Mouse (Mus musculus) heart, adult 2 months (tissue): Measurements from ENCODE around the gene Lin52. TPM values are rescaled to one million over a fixed set of nuclear protein-coding genes. Genes with fewer than 3 reads are reported as not detected.

Experiments
- DNase-seq, 2 experiments: peaks; one replicate each; pipeline ENCODE4 v3.0.0; 2021
- H3K27ac ChIP-seq: fragments of 200-600 bp; 2 replicates; pipeline ENCODE4 v1.8.1; 2022
- H3K27me3 ChIP-seq: fragments of 200-500 bp; 2 replicates; pipeline ENCODE4 v1.6.1; 2012; ENCODE audit warnings: mild to moderate bottlenecking, low read length, inconsistent platforms, mixed read lengths; ENCODE audit not compliant: control insufficient read depth, insufficient read depth
- H3K36me3 ChIP-seq: fragments of 200-500 bp; 2 replicates; pipeline ENCODE4 v1.6.1; 2012; ENCODE audit warnings: low read length, inconsistent platforms; ENCODE audit not compliant: control insufficient read depth, insufficient read depth
- H3K4me1 ChIP-seq: fragments of 200-500 bp; 2 replicates; pipeline ENCODE4 v1.6.1; 2011; ENCODE audit warnings: low read length; ENCODE audit not compliant: control insufficient read depth, insufficient read depth
- H3K4me3 ChIP-seq: fragments of 200-600 bp; 2 replicates; pipeline ENCODE4 v1.8.1; 2022
- H3K79me2 ChIP-seq: fragments of 200-500 bp; replicated peaks from 2 replicates; pipeline ENCODE4 v1.6.1; 2012; ENCODE audit warnings: mild to moderate bottlenecking, inconsistent platforms, low read length, moderate library complexity, mixed read lengths; ENCODE audit not compliant: control insufficient read depth, insufficient read depth
- H3K9ac ChIP-seq: fragments of 200-500 bp; 2 replicates; pipeline ENCODE4 v1.6.1; 2012; ENCODE audit warnings: low read depth, mild to moderate bottlenecking, control low read depth, inconsistent platforms, low read length, mixed read lengths
- CTCF ChIP-seq: fragments of 200-600 bp; IDR thresholded peaks from 2 replicates; pipeline ENCODE4 v1.8.1; 2022; ENCODE audit warnings: antibody characterized with exemption, mild to moderate bottlenecking, moderate library complexity
- EP300 ChIP-seq: fragments of 200-500 bp; IDR thresholded peaks from 2 replicates; pipeline ENCODE4 v1.6.1; 2011; ENCODE audit warnings: low read depth, low read length, control low read depth; ENCODE audit not compliant: insufficient read depth
- POLR2A ChIP-seq: fragments of 200-500 bp; IDR thresholded peaks from 2 replicates; pipeline ENCODE4 v1.6.1; 2011; ENCODE audit warnings: mild to moderate bottlenecking, low read depth, low read length, control low read depth; ENCODE audit not compliant: insufficient read depth
- WGBS: fragments of 180-500 bp; shearing (Covaris S2); methylation state at CpG from one replicate; pipeline ENCODE4 v1.1.7; 2018; 5-methylcytosine and 5-hydroxymethylcytosine counted together
- intact Hi-C: fragments of 180-260 bp; cut with DNase I; formaldehyde crosslinking; loops from one replicate; pipeline ENCODE4 v1.15.1; 2025
- polyA plus RNA-seq: library from polyadenylated mRNA; depleted of rRNA; stranded (reverse); fragments of >200 nt; gene quantifications from 2 replicates; pipeline ENCODE4 v1.2.3, GENCODE M21; 2012
- total RNA-seq, 2 experiments: library from RNA; stranded (reverse); gene quantifications; 2 replicates each; pipeline ENCODE4 v1.2.3; 2021

Gene Lin52
- total and polyA plus RNA-seq, 3 experiments = 7.8 to 16.5 (median 12.4) TPM

DNA sequence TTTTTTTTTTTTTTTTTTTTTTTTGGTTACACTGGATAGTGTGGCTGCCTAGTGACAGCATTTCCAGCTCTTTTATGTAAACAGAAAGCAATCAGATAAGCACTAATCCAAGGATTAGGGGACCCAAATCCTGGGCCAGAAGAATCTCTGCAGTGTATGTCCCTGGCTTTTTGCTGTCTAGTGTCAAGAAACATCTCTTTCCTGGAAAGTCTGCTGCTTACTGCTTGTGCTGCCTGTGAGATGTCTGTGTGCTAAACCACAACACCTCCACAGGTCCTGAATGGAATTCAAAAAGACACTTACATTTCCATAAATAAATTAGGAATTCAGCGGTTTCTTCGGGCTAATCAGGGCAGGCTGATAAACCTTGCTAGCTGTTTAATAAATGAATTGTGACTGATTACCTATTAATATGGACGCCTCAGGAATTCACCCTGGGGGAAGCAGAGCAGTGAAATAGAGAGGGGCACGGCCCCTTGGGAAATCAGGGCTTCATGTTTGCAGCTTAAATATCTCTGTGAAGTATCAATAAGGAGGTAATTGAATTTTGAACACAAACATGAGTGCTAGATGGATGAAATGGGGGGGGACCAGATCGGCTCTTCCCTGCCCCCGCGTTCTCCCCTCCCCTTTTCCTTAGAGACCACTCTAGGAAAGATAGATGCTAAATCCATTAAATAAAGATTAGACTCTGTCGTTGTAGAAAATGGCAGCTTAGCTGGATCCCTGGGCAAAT is 49.5 kb downstream of the Lin52 start:
- H3K9ac ChIP-seq = no peak overlapping the region
- no peaks in the 10 kb centered on the region; the same call in 1 of the 2 replicates for H3K4me1 ChIP-seq
- TF ChIP-seq EP300 (no peak), CTCF (no peak), POLR2A (no peak)
- 81% methylated on average over 8 of the region's 8 CpGs for WGBS
- no peaks in the 10 kb centered on the region for H3K36me3 ChIP-seq
- H3K4me3 ChIP-seq = no peak overlapping the region
- H3K79me2 ChIP-seq = no peaks in the 10 kb centered on the region
- no peak overlapping the region for H3K27ac ChIP-seq
- no peak for DNase-seq
- H3K27me3 ChIP-seq = no peaks in the 10 kb centered on the region
- intact Hi-C loops = no loop called here

DNA sequence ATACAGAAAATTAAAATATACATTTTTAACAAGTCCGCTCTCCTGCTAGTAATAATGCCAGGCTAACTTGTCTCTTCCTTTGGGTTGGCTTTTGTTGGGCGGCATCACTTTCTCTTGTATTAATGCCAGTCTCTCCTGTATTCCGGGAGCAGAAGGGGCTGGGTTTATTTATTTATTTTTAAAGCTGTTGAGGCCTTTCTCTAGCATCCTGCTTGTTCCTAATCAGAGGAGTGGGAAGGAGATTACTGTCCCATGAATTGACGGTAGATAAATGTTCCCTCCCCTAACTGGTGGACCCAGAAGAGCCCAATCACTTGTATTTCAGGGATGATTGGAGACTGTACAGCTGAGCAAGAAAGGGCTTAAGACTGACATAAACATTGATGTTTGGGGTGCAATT is 50.1 kb downstream of the Lin52 start:
- no peaks in the 10 kb centered on the region for H3K36me3 ChIP-seq
- H3K27ac ChIP-seq = no peak overlapping the region
- H3K4me3 ChIP-seq = no peak overlapping the region
- no peaks in the 10 kb centered on the region for H3K27me3 ChIP-seq
- H3K79me2 ChIP-seq = no peaks in the 10 kb centered on the region
- H3K4me1 ChIP-seq = no peaks in the 10 kb centered on the region; the same call in 1 of the 2 replicates
- intact Hi-C loops = no loop called here
- DNase-seq = no peak
- TF ChIP-seq EP300 (no peak), POLR2A (no peak), CTCF (no peak)
- no peak overlapping the region for H3K9ac ChIP-seq
- WGBS = 77% methylated on average over 4 of the region's 4 CpGs

DNA sequence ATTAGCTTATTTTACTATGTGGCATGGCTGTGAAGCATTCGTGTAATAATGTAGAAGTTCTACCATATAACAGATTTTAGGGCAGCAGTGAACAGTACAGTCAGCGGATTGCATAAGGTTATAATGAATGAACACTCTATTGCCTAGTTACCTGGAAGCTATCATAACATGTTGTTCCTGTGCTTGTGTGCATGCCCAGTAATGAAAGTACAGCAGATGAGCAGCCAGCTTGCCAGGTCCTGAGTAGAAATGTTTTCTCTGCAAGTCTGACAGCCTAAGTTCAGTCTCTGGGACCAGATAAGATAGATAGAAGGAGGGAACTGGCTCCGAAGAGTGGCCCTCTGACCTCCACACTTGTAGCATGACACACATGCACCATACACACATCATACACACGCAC is 55.6 kb downstream of the Lin52 start:
- Histone ChIP-seq H3K4me3 (no peak overlapping the region), H3K27me3 (no peaks in the 10 kb centered on the region), H3K27ac (no peak overlapping the region), H3K79me2 (no peaks in the 10 kb centered on the region), H3K36me3 (no peaks in the 10 kb centered on the region), H3K9ac (no peak overlapping the region), H3K4me1 (no peaks in the 10 kb centered on the region; the same call in 1 of the 2 replicates)
- intact Hi-C loops = no loop called here
- DNase-seq = no peak
- WGBS = 73% methylated on average over 4 of the region's 4 CpGs
- TF ChIP-seq POLR2A (no peak), EP300 (no peak), CTCF (no peak)

DNA sequence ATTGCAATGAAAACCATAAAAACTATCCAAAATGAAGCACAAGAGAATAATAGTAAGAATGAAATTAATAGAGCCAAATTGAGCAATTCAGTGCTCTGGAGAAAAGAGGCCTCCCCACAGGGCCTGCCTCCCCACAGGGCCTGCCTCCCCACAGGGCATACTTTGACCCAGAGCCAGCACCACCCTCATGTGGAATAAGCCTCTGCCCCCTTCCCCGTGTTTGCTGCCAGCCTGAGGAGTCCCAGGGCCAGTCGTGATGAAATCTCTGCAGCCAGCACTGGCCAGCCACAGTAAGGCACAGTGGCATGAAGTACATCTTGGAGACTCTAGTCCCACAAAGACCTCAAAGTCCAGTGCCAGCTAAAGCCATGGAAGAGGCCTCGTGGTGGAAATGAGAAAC is 60.8 kb downstream of the Lin52 start:
- no peak overlapping the region for H3K27ac ChIP-seq
- H3K36me3 ChIP-seq = no peaks in the 10 kb centered on the region
- 60% methylated on average over 3 of the region's 3 CpGs for WGBS
- H3K4me3 ChIP-seq = no peak overlapping the region
- peaks cover 3% of the 10 kb centered on the region; the same call in 1 of the 2 replicates for H3K79me2 ChIP-seq
- DNase-seq = no peak
- no peak for TF ChIP-seq POLR2A
- no peak for TF ChIP-seq EP300
- no peak for TF ChIP-seq CTCF
- H3K9ac ChIP-seq = no peak overlapping the region
- intact Hi-C loops = no loop called here
- H3K27me3 ChIP-seq = no peaks in the 10 kb centered on the region
- no peaks in the 10 kb centered on the region for H3K4me1 ChIP-seq

DNA sequence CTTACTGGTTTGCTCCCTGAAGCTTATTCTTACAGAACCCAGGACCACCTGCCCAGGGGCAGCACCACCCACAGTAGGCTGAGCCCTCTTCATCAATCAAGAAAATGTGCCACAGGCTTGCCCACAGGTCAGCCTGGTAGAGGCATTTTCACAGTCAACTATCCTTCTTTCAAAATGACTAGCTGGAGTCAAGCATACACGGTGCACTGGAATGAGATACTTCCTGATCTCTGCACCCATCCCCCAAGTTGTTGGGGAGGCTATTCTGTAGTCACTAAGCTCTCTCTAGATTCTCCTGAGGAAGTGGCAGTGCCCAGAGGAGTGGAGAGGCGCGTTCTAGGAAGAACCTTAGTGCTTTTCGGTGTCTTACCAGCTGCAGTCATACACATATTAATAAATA is 64.3 kb downstream of the Lin52 start:
- WGBS = 76% methylated on average over 4 of the region's 4 CpGs
- Histone ChIP-seq H3K27ac (no peak overlapping the region), H3K9ac (no peak overlapping the region), H3K27me3 (no peaks in the 10 kb centered on the region), H3K36me3 (no peaks in the 10 kb centered on the region), H3K4me1 (no peaks in the 10 kb centered on the region), H3K79me2 (peaks cover 3% of the 10 kb centered on the region; the same call in 1 of the 2 replicates), H3K4me3 (no peak overlapping the region)
- no peak for TF ChIP-seq POLR2A
- no peak for TF ChIP-seq CTCF
- TF ChIP-seq EP300 = no peak
- DNase-seq = no peak
- intact Hi-C loops = no loop called here

DNA sequence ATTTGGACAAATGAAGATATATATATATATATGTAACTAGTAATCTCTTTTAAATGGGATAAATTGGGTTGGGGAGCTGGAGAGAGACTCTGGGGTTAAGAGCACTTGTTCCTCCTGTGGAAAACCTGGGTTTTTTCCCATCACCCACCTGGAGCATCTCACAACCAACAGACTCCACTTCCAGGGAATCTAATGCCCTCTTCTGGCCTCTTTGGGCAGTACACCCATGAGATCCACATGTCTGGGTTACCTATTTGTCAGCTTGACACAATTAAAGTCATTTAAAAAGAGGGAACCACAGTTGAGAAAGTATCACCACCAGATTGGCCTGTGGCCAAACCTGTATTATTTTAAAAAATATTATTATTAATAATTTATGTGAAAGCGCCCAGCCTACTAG is 65.4 kb downstream of the Lin52 start:
- 97% methylated on average over 1 of the region's 1 CpGs for WGBS
- H3K36me3 ChIP-seq = no peaks in the 10 kb centered on the region
- H3K4me3 ChIP-seq = no peak overlapping the region
- no peak overlapping the region for H3K27ac ChIP-seq
- TF ChIP-seq CTCF (peak; percentile 24; the same call in 1 of the 2 replicates), EP300 (no peak)
- intact Hi-C loops = no loop called here
- H3K9ac ChIP-seq = no peak overlapping the region
- H3K27me3 ChIP-seq = no peaks in the 10 kb centered on the region
- H3K79me2 ChIP-seq = peaks cover 3% of the 10 kb centered on the region; the same call in 1 of the 2 replicates
- no peak for DNase-seq
- H3K4me1 ChIP-seq = no peaks in the 10 kb centered on the region
